Mouse (Mus musculus) midbrain, postnatal 0 days (tissue): ENCODE results near the gene Mapk1ip1. TPM values are rescaled to one million over a fixed set of nuclear protein-coding genes. Genes with fewer than 3 reads are reported as not detected.
A peak's percentile ranks its signal among the peaks of the same experiment; 100 is the strongest.

Source experiments
- ATAC-seq: fragments of 200-750 bp; cut with Nextera tagmentation; 2 replicates; pipeline ENCODE4 v1.8.0; 2017; ENCODE audit warnings: moderate number of reproducible peaks, mild to moderate bottlenecking, moderate TSS enrichment, moderate library complexity; ENCODE audit not compliant: low FRiP score
- DNase-seq: peaks from one replicate; pipeline ENCODE4 v3.0.0-alpha.2; 2015; ENCODE audit warnings: low spot score
- H3K27ac ChIP-seq: fragments of 300-500 bp; sonication (generic); 2 replicates; pipeline ENCODE4 v1.5.1; 2014; ENCODE audit warnings: low read depth, mild to moderate bottlenecking, low read length, mixed read lengths
- H3K27me3 ChIP-seq: fragments of 300-500 bp; sonication (generic); 2 replicates; pipeline ENCODE4 v1.6.1; 2014; ENCODE audit warnings: low read length, control low read depth, mixed read lengths; ENCODE audit not compliant: insufficient read depth
- H3K36me3 ChIP-seq: fragments of 300-500 bp; sonication (generic); 2 replicates; pipeline ENCODE4 v1.6.1; 2014; ENCODE audit warnings: low read length, control low read depth, mixed read lengths; ENCODE audit not compliant: insufficient read depth
- H3K4me1 ChIP-seq: fragments of 300-500 bp; sonication (generic); 2 replicates; pipeline ENCODE4 v1.6.1; 2014; ENCODE audit warnings: mild to moderate bottlenecking, control low read depth, antibody characterized with exemption, low read length, mixed read lengths; ENCODE audit not compliant: insufficient read depth
- H3K4me2 ChIP-seq: fragments of 300-500 bp; sonication (generic); 2 replicates; pipeline ENCODE4 v1.6.1; 2014; ENCODE audit warnings: low read depth, mild to moderate bottlenecking, low read length, mixed read lengths; ENCODE audit not compliant: poor library complexity, severe bottlenecking
- H3K4me3 ChIP-seq: fragments of 300-500 bp; sonication (generic); 2 replicates; pipeline ENCODE4 v1.5.1; 2014; ENCODE audit warnings: low read depth, mild to moderate bottlenecking, low read length, moderate library complexity
- H3K9ac ChIP-seq: fragments of 300-500 bp; sonication (generic); replicated peaks from 2 replicates; pipeline ENCODE4 v1.6.1; 2014; ENCODE audit warnings: mild to moderate bottlenecking, low read length, moderate library complexity, mixed read lengths; ENCODE audit not compliant: poor library complexity, severe bottlenecking
- H3K9me3 ChIP-seq: fragments of 300-500 bp; sonication (generic); 2 replicates; pipeline ENCODE4 v1.6.1; 2016; ENCODE audit warnings: low read length, control low read depth
- CTCF ChIP-seq: IDR thresholded peaks from 2 replicates; pipeline ENCODE4 v1.5.1; 2016; ENCODE audit warnings: antibody characterized with exemption, mild to moderate bottlenecking
- WGBS: fragments of 180-500 bp; shearing (Covaris S2); extraction: QIAGEN DNeasy Blood & Tissue Kit; methylation state at CpG from one replicate; pipeline ENCODE4 v1.1.7; 2014; 5-methylcytosine and 5-hydroxymethylcytosine counted together
- polyA plus RNA-seq: library from polyadenylated mRNA; unstranded; fragments of >200 nt; fragmentation: Nextera tagmentation; extraction: Ambion mirVana; gene quantifications from 2 replicates; pipeline ENCODE4 v1.2.1, GENCODE M21; 2015
- total RNA-seq: library from RNA; depleted of rRNA; stranded (reverse); fragments of >200 nt; gene quantifications from 2 replicates; pipeline ENCODE4 v1.2.3, GENCODE M21; 2014

Gene Mapk1ip1
- total and polyA plus RNA-seq, 2 experiments from 2014 or later: 33.7 to 36.4 TPM

DNA sequence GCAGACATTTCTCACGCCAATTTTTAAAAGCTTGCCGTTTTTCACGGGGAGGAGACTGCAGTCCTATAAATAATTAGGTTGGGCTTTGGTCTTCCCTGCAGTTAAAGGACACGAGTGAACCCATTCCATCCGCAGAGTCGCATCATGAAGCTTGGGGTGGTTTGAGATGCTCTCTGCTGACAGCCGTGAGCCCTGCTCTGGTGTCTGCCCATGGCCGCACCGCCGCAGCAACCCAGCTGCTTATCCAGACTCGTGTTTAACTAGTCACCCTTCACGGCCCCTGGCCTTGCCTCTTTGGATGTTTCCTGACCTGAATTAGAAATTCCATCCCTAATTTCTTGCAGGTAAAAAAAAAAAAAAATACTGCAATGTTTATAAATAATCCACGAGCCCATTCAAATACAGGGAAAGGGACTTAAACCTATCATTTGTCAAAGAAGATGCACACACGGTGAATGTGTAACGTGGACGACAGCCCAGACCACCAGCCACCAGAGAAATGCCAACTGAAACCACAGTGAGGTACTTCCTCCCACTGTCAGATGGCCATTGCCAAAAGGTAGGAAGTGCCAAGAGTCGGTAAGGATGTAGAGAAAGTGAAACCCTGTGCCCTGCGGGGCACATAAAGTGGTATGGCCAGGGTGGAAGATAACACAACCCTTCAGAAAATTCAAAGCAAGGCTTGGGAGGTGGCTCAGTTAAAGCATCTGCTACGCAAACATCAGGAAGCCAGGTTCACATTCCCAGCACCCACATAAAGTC, 20.9 kb downstream of the Mapk1ip1 start:
- Histone ChIP-seq H3K27ac (no peak overlapping the region), H3K4me1 (no peaks in the 10 kb centered on the region), H3K9ac (no peak overlapping the region), H3K27me3 (no peaks in the 10 kb centered on the region), H3K4me2 (no peak overlapping the region), H3K4me3 (no peak overlapping the region), H3K9me3 (no peaks in the 10 kb centered on the region), H3K36me3 (no peaks in the 10 kb centered on the region)
- TF ChIP-seq CTCF: no peak
- DNase-seq (no peak), ATAC-seq (no peak)
- WGBS: 76% methylated on average over 19 of the region's 19 CpGs

DNA sequence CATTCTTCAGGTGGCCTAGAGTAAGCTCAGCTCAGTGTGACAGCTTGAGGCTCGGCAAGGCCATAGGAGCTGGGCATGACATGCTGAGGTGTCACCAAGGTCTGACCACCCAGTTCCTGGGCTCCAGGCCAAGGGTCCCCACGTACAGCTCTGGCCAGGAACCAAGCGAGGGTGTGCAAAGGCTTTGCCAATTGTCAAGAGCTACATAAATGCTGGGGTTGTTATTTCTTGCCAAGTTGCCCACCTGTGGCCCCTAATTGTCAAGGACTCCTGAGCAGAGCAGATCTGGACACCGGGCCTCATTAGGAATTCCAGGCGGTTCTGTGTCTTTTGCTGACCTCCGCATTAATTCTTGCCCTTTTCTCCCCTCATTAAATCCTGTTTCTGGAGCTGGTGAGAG, 21.6 kb downstream of the Mapk1ip1 start:
- H3K27me3 ChIP-seq: no peaks in the 10 kb centered on the region
- ATAC-seq (no peak), DNase-seq (no peak)
- H3K27ac ChIP-seq: no peak overlapping the region
- H3K9me3 ChIP-seq: no peaks in the 10 kb centered on the region
- WGBS: 82% methylated on average over 6 of the region's 6 CpGs
- no peak overlapping the region for H3K9ac ChIP-seq
- H3K36me3 ChIP-seq: no peaks in the 10 kb centered on the region
- no peak for TF ChIP-seq CTCF
- no peaks in the 10 kb centered on the region for H3K4me1 ChIP-seq
- no peak overlapping the region for H3K4me2 ChIP-seq
- H3K4me3 ChIP-seq: no peak overlapping the region

DNA sequence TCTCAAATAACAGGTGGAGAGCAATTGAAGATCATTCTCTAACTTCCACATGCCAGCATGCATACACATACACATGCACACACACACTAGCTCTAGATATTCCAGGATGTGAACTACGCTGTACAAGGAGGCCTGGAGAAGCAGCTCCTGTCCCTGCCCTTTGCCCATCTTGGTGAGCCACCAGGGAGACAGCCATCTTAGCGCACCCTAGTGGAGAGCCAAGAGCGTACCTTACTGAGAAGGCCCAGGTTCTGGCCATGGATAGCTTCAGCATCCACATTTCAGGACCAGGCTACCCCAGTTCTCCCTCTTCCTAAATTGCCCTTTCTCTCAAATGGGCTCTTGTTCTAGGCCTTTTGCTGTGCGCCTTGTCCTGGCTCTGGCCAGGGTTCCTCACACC, 27.8 kb downstream of the Mapk1ip1 start:
- Histone ChIP-seq H3K4me2 (no peak overlapping the region), H3K27ac (no peak overlapping the region), H3K9ac (no peak overlapping the region), H3K9me3 (no peaks in the 10 kb centered on the region), H3K4me1 (peaks cover 1% of the 10 kb centered on the region; the same call in 1 of the 2 replicates), H3K36me3 (no peaks in the 10 kb centered on the region), H3K27me3 (no peaks in the 10 kb centered on the region), H3K4me3 (no peak overlapping the region)
- ATAC-seq: no peak
- DNase-seq: no peak
- 58% methylated on average over 4 of the region's 4 CpGs for WGBS
- peak; percentile 33 for TF ChIP-seq CTCF

DNA sequence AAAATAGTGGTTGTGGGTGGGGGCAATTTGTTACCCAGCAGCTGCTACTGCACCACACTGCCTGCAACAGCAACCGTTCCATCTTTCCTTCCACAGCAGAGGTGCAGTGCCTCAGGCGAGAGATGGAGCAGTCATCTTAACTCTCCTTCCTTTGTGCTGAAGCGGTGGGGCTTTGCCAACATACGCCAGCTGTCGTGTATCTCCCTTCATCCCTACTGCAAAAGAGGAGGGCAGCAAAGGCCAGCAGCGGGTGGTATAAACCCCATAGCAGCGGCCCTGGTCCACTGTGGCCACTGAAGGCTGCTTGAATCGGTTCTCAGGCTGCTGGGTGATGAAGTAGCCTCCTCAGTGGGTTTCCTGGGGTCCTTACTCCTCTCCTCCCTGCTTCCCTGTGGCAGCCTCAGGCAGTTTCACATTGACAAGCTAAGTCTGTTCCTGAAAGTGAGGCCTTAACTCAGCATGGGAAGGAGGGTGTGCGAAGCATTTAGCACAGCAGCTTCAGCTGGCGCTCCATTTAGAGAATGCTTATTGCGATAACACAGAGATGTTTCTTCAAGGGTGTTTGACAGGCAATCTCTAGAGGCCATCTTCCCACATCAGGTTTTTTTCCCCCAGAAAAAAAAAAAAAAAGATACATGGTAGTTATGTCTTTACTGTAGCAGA, 32.7 kb downstream of the Mapk1ip1 start:
- peak overlapping the region; percentile 32; the same call in 1 of the 2 replicates for H3K27ac ChIP-seq
- H3K9ac ChIP-seq: no peak overlapping the region
- ATAC-seq (no peak), DNase-seq (peak; percentile 55)
- H3K36me3 ChIP-seq: no peaks in the 10 kb centered on the region
- no peak overlapping the region for H3K4me2 ChIP-seq
- TF ChIP-seq CTCF: no peak
- H3K4me3 ChIP-seq: no peak overlapping the region
- H3K27me3 ChIP-seq: no peaks in the 10 kb centered on the region
- H3K9me3 ChIP-seq: no peaks in the 10 kb centered on the region
- WGBS: 48% methylated on average over 11 of the region's 11 CpGs
- H3K4me1 ChIP-seq: peaks cover 3% of the 10 kb centered on the region; the same call in 1 of the 2 replicates

DNA sequence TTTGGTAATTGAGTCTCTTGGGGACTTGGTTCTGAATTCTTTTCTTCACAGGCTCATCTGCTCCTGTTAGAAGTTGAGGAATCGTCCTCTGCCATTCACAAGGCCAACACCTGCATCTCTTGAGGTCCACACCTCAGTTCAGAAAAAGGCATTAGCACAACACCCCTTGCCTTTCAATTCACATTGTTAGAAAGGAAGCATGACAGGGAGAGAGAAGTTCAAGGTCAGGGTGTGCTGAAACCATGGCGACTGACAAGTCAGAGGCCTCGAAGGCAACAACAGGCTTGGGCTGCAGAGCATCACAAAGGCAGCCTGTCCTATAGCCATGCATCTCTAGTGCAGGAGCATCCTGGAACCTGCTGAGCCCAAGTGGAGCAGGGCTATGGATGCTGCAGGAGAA, 38.9 kb downstream of the Mapk1ip1 start:
- 80% methylated on average over 3 of the region's 3 CpGs for WGBS
- peaks cover 2% of the 10 kb centered on the region; the same call in 1 of the 2 replicates for H3K9me3 ChIP-seq
- TF ChIP-seq CTCF: no peak
- DNase-seq: no peak
- H3K4me2 ChIP-seq: no peak overlapping the region
- no peaks in the 10 kb centered on the region for H3K36me3 ChIP-seq
- no peak overlapping the region for H3K4me3 ChIP-seq
- H3K27me3 ChIP-seq: no peaks in the 10 kb centered on the region
- H3K4me1 ChIP-seq: no peaks in the 10 kb centered on the region
- no peak overlapping the region for H3K9ac ChIP-seq
- no peak for ATAC-seq
- H3K27ac ChIP-seq: no peak overlapping the region

DNA sequence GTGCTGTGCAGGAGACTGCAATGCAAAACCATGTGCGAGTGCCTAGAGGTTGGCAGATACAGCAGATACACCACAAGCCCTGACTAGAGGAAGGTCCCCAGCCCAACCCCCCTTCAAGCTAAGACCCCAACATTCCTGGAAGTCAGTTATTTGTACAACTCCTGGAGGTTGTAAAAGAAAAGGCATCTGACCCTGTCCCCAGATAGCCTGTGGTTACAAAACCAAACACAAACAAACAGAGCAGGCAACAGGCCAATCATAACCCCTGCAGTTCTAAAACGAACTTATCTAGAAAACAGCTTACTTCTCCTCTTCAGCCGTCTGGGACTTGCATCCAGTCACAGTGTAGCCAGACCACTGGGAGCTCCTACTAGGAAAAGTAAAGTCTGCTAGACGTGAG, 42.7 kb downstream of the Mapk1ip1 start:
- 60% methylated on average over 4 of the region's 4 CpGs for WGBS

More for the DNA sequence above, 42.7 kb downstream of the Mapk1ip1 start:
- Histone ChIP-seq H3K4me1 (no peaks in the 10 kb centered on the region), H3K4me3 (no peak overlapping the region), H3K27me3 (no peaks in the 10 kb centered on the region), H3K9ac (no peak overlapping the region), H3K4me2 (no peak overlapping the region), H3K9me3 (peaks cover 2% of the 10 kb centered on the region; the same call in 1 of the 2 replicates), H3K27ac (no peak overlapping the region), H3K36me3 (no peaks in the 10 kb centered on the region)
- no peak for ATAC-seq
- no peak for TF ChIP-seq CTCF
- DNase-seq: no peak
